10 mouse cellular contexts compared by ENCODE assay signal in genomic region chr19:32710288-32710687, GRCm38 (mm10). TPM values are rescaled to one million over a fixed set of nuclear protein-coding genes. Genes with fewer than 3 reads are reported as not detected.
A peak's percentile ranks its signal among the peaks of the same experiment; 100 is the strongest.
DNase-seq lines count a peak whose midpoint lies in the region; ATAC-seq and TF ChIP-seq lines count a peak whose summit lies in the region.
"Had no signal": no experiment of that assay in that cellular context is flagged by ENCODE, and none has a peak within 500 bp of the region (broad histone marks: within the 10 kb centered on the region; RNA-seq: fewer than 3 reads in every experiment).

No protein-coding gene starts in this region.

- no peaks in the 10 kb centered on the region for H3K9me3 ChIP-seq in forebrain, embryonic 13.5 days (replicated peaks)
- no peaks in the 10 kb centered on the region for H3K9me3 ChIP-seq in forebrain, embryonic 11.5 days (ENCODE audit: control insufficient read depth, low read length)
- no peaks in the 10 kb centered on the region for H3K9me3 ChIP-seq in lung, embryonic 14.5 days (ENCODE audit: low read depth, low read length)
- H3K9me3 ChIP-seq in midbrain, postnatal 0 days (ENCODE audit: low read length), result no peaks in the 10 kb centered on the region
- H3K9me3 ChIP-seq: embryonic facial prominence, embryonic 12.5 days; lung, embryonic 15.5 days had no signal

- H3K4me2 ChIP-seq in forebrain, embryonic 13.5 days, result peak overlapping the region; percentile 76
- H3K4me2 ChIP-seq in forebrain, embryonic 11.5 days (ENCODE audit: low read depth, low read length, severe bottlenecking), result no peak overlapping the region
- 0 out of 2 replicates have a peak overlapping the region, but pooled peaks have one; percentile 31 for H3K4me2 ChIP-seq in lung, embryonic 14.5 days
- no peak overlapping the region for H3K4me2 ChIP-seq in midbrain, postnatal 0 days (ENCODE audit: low read depth, low read length, poor library complexity, severe bottlenecking)

- H3K4me3 ChIP-seq in forebrain, embryonic 13.5 days, result no peak overlapping the region
- H3K4me3 ChIP-seq in forebrain, embryonic 11.5 days (ENCODE audit: low read depth, low read length), result no peak overlapping the region
- no peak overlapping the region for H3K4me3 ChIP-seq in lung, embryonic 14.5 days (ENCODE audit: low read depth, low read length)
- H3K4me3 ChIP-seq in midbrain, postnatal 0 days (ENCODE audit: low read depth, low read length), result no peak overlapping the region
- H3K4me3 ChIP-seq: embryonic facial prominence, embryonic 12.5 days had no signal

- peak; percentile 60 for TF ChIP-seq CTCF in lung, embryonic 14.5 days (IDR thresholded peaks at IDR 0.05; ENCODE audit: low read depth)
- peak; percentile 66 for TF ChIP-seq CTCF in midbrain, postnatal 0 days (IDR thresholded peaks at IDR 0.05)

- no peak for ATAC-seq in forebrain, embryonic 13.5 days
- no peak for ATAC-seq in forebrain, embryonic 11.5 days (replicated peaks; ENCODE audit: low FRiP score)
- no peak for ATAC-seq in lung, embryonic 14.5 days (ENCODE audit: insufficient read depth)
- no peak for ATAC-seq in midbrain, postnatal 0 days (ENCODE audit: low FRiP score)

- H3K9ac ChIP-seq in forebrain, embryonic 13.5 days, result no peak overlapping the region
- no peak overlapping the region for H3K9ac ChIP-seq in forebrain, embryonic 11.5 days (ENCODE audit: low read length)
- H3K9ac ChIP-seq in lung, embryonic 14.5 days, result no peak overlapping the region
- H3K9ac ChIP-seq in midbrain, postnatal 0 days (replicated peaks; ENCODE audit: low read length, poor library complexity, severe bottlenecking), result no peak overlapping the region
- H3K9ac ChIP-seq: embryonic facial prominence, embryonic 12.5 days; lung, embryonic 15.5 days had no signal

- WGBS in forebrain, embryonic 13.5 days, result 69% methylated on average over 3 of the region's 3 CpGs
- 79% methylated on average over 3 of the region's 3 CpGs for WGBS in forebrain, embryonic 11.5 days
- WGBS in lung, embryonic 14.5 days, result 61% methylated on average over 3 of the region's 3 CpGs
- WGBS in midbrain, postnatal 0 days, result 65% methylated on average over 3 of the region's 3 CpGs

- peaks cover 19% of the 10 kb centered on the region for H3K4me1 ChIP-seq in forebrain, embryonic 13.5 days
- H3K4me1 ChIP-seq in forebrain, embryonic 11.5 days (replicated peaks; ENCODE audit: control insufficient read depth, insufficient read depth, low read length), result peaks cover 2% of the 10 kb centered on the region; the same call in 1 of the 2 replicates
- no peaks in the 10 kb centered on the region for H3K4me1 ChIP-seq in lung, embryonic 14.5 days (ENCODE audit: insufficient read depth)
- H3K4me1 ChIP-seq in midbrain, postnatal 0 days (ENCODE audit: insufficient read depth, low read length), result no peaks in the 10 kb centered on the region

- no peaks in the 10 kb centered on the region for H3K27me3 ChIP-seq in forebrain, embryonic 13.5 days
- no peaks in the 10 kb centered on the region for H3K27me3 ChIP-seq in forebrain, embryonic 11.5 days (ENCODE audit: control insufficient read depth, insufficient read depth, low read length)
- no peaks in the 10 kb centered on the region for H3K27me3 ChIP-seq in lung, embryonic 14.5 days (ENCODE audit: insufficient read depth, low read length)
- no peaks in the 10 kb centered on the region for H3K27me3 ChIP-seq in midbrain, postnatal 0 days (ENCODE audit: insufficient read depth, low read length)
- H3K27me3 ChIP-seq: embryonic facial prominence, embryonic 12.5 days; lung, embryonic 15.5 days had no signal

- H3K27ac ChIP-seq in forebrain, embryonic 13.5 days, result no peak overlapping the region
- no peak overlapping the region for H3K27ac ChIP-seq in forebrain, embryonic 11.5 days (ENCODE audit: low read depth, low read length)
- H3K27ac ChIP-seq in lung, embryonic 14.5 days (ENCODE audit: low read depth), result no peak overlapping the region
- H3K27ac ChIP-seq in midbrain, postnatal 0 days (ENCODE audit: low read depth, low read length), result no peak overlapping the region
- H3K27ac ChIP-seq: embryonic facial prominence, embryonic 12.5 days; lung, embryonic 15.5 days had no signal

- DNase-seq in forebrain, embryonic 11.5 days (ENCODE audit: low spot score), result no peak
- peak; percentile 65 for DNase-seq in lung, embryonic 14.5 days
- no peak for DNase-seq in lung, postnatal 25 days (ENCODE audit: low spot score)
- peak; percentile 45 for DNase-seq in adipocyte (ENCODE audit: low spot score)
- DNase-seq in midbrain, postnatal 0 days (ENCODE audit: low spot score), result peak; percentile 21
- no peak for DNase-seq in right cerebral cortex, postnatal 14 days
- no peak for DNase-seq in right cerebral cortex, adult 18-20 months

- peaks cover 14% of the 10 kb centered on the region for H3K36me3 ChIP-seq in forebrain, embryonic 13.5 days (ENCODE audit: poor library complexity, severe bottlenecking)
- H3K36me3 ChIP-seq in forebrain, embryonic 11.5 days (ENCODE audit: control insufficient read depth, insufficient read depth, low read length), result peaks cover 4% of the 10 kb centered on the region; the same call in 1 of the 2 replicates
- peaks cover 20% of the 10 kb centered on the region; the same call in 1 of the 2 replicates for H3K36me3 ChIP-seq in lung, embryonic 14.5 days (ENCODE audit: insufficient read depth)
- H3K36me3 ChIP-seq in midbrain, postnatal 0 days (ENCODE audit: insufficient read depth, low read length), result 0 out of 2 replicates have a peak, but pooled peaks cover 2% of the 10 kb centered on the region

RNA-seq across cellular contexts. Expression of gene Atad1, which starts 29.3 kb away (rescaled TPM):
- polyA plus RNA-seq in forebrain, embryonic 13.5 days (2015; fragmentation: Nextera tagmentation; extraction: Ambion mirVana), result 102 and 112 TPM in 2 replicates
- 94.7 and 98.4 TPM in 2 replicates for polyA plus RNA-seq in forebrain, embryonic 11.5 days (2014; fragmentation: Nextera tagmentation; extraction: Ambion mirVana)
- 66.9 and 67.6 TPM in 2 replicates for polyA plus RNA-seq in lung, embryonic 14.5 days (2014; fragmentation: Nextera tagmentation; extraction: Ambion mirVana)
- 89.3 and 147 TPM in 2 replicates for total RNA-seq in midbrain, postnatal 0 days (2014; rRNA removed)
- polyA plus RNA-seq in midbrain, postnatal 0 days (2015; fragmentation: Nextera tagmentation; extraction: Ambion mirVana), result 107 and 108 TPM in 2 replicates

RNA-seq across cellular contexts. Expression of gene Pten, which starts 47.0 kb away (rescaled TPM):
- polyA plus RNA-seq in forebrain, embryonic 13.5 days (2015; fragmentation: Nextera tagmentation; extraction: Ambion mirVana), result 10.9 and 12.3 TPM in 2 replicates
- 10.1 and 11.0 TPM in 2 replicates for polyA plus RNA-seq in forebrain, embryonic 11.5 days (2014; fragmentation: Nextera tagmentation; extraction: Ambion mirVana)
- 14.9 and 15.4 TPM in 2 replicates for polyA plus RNA-seq in lung, embryonic 14.5 days (2014; fragmentation: Nextera tagmentation; extraction: Ambion mirVana)
- 117 and 171 TPM in 2 replicates for total RNA-seq in midbrain, postnatal 0 days (2014; rRNA removed)
- polyA plus RNA-seq in midbrain, postnatal 0 days (2015; fragmentation: Nextera tagmentation; extraction: Ambion mirVana), result 12.6 and 14.0 TPM in 2 replicates

Comparison
In these comparisons a context has a peak if more than half of its experiments do, and no peak if none do; other contexts are left out.
1. H3K4me2 ChIP-seq: peak in forebrain, embryonic 13.5 days (single experiment) and lung, embryonic 14.5 days (single experiment); none in forebrain, embryonic 11.5 days (single experiment) and midbrain, postnatal 0 days (single experiment).
2. DNase-seq: peak in lung, embryonic 14.5 days (single experiment), adipocyte (single experiment) and midbrain, postnatal 0 days (single experiment); none in forebrain, embryonic 11.5 days (single experiment), lung, postnatal 25 days (single experiment), right cerebral cortex, postnatal 14 days (single experiment) and right cerebral cortex, adult 18-20 months (single experiment).